Mouse (Mus musculus) right cerebral cortex, postnatal 14 days (tissue): Measurements from ENCODE around the gene Irgm1.
"Not testable (repeated sequence)": the region's sequence is repeated elsewhere in the genome, so short reads cannot be mapped to it uniquely, and the experiment has no call there.

Experiments
- DNase-seq: peaks from one replicate; pipeline ENCODE4 v3.0.0; 2022

Gene Irgm1

GRCm38 (mm10) chr11:48853474-48854180, 17.9 kb downstream of the Irgm1 start:
- DNase-seq = peak; percentile 76

DNA sequence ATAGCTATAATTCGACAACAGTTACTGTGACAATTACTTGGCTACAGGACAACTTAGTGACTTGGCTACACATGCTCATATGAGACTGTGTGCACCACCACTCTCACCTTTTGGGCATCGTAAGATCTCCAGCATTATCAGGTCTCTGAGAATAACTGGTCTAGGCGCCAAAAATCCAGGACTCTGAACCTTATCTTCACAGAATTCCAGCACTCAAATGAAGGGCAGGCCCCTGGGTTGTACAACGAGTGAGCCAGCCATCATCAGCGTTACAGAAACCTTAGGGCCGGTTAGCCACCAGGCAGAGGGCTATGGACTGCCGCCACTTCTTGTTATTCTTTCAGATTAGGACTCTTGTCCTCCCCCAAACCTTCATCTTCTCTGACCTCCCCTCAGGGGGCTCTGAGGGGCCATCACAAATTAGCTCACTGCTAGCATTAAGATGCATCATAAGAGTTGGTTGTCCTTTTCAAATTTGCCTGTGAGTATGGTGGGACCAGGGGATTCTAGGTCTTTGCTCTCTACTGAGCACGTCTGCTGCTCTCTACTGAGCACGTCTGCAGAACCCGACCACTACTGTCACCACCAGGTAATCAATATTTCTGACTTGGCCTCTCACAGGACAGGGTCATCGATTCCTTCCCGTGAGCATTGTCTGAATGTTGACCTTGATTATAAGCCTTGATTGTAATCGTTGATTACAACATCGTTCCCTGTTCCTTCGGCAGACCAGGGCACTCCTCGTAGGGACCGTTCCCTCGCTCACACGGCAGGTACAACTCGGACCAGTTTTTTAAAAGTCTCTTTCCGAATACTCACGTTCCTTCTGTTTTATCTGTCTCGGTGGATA, 18.6 kb downstream of the Irgm1 start:
- no peak for DNase-seq

GRCm38 (mm10) chr11:48852190-48852589, 19.3 kb downstream of the Irgm1 start:
- DNase-seq = no peak

- no peak for DNase-seq
These were observed 20.1 kb downstream of the Irgm1 start for GRCm38 (mm10) chr11:48851270-48851995.

- no peak for DNase-seq
These were observed 21.2 kb downstream of the Irgm1 start for GRCm38 (mm10) chr11:48850240-48850639.

GRCm38 (mm10) chr11:48846881-48847280, 24.6 kb downstream of the Irgm1 start:
- no peak for DNase-seq

GRCm38 (mm10) chr11:48846362-48846761, 25.1 kb downstream of the Irgm1 start:
- not testable (repeated sequence) for DNase-seq

DNA sequence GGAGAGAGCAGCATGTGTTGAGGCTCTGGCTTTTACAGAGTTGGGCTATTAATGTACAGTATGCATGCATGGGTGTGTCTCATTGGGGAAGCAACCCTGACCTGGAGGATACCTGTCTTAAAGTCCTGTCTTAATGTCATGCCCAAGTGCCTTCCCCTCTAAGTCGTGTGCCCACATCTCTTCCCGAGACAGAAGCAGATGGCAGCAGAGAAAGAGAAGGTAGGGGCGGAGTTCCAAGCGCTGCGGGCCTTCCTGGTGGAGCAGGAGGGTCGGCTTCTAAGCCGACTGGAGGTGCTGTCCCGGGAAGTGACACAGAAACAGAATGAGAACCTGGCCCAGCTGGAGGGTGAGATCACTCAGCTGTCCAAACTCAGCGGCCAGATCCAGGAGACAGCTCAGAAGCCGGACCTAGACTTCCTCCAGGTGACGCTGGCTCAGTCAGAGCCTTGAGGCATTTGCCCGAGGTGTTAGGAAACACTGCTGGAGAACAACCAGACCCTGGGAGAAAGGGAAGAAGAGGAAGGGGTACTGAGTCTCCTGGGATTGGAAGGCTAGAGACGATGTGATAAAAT, 26.2 kb downstream of the Irgm1 start:
- no peak for DNase-seq

DNA sequence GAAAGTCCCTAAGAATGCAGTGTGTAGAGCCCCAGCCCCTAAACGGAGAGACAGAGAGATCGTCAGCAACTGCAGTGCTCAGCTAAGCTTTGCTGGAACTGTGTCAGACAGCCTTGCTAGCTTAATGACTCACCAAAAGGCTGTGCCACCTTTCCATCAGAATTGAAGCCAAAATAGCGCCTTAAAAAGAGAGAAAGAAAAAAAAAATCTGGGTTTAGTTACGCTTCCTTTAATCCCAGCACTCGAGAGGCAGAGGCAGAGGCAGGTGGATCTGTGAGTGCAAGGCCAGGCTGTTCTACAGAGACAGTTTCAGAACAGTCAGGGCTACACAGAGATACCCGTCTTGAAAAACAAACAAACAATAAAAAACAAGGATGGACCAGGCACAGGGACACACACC, 27.2 kb downstream of the Irgm1 start:
- DNase-seq = no peak

- DNase-seq = no peak
These were observed 28.3 kb downstream of the Irgm1 start for GRCm38 (mm10) chr11:48843202-48843601.

DNA sequence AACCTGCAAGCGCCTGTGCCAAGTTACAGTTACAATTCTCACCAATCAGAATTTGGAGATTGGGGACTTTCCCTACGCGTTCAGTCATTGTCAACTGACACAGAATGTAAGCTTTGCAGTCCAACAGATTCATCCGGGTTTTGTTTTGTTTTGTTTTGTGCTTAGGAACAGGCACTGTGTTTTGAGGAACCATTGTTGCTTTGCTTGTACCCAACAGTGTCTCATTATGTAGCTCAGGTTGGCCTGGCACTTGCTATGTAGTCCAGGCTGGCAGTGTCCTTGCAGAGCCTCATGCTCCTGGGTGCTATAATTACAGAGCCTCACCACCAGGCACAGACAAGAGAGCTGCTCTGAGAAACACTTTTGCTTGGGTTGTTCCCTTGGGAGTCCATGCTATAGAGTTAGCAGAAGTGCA, 29.1 kb downstream of the Irgm1 start:
- DNase-seq = no peak

GRCm38 (mm10) chr11:48841213-48841612, 30.3 kb downstream of the Irgm1 start:
- no peak for DNase-seq

- no peak for DNase-seq
These were observed 30.7 kb downstream of the Irgm1 start for GRCm38 (mm10) chr11:48840805-48841204.

- DNase-seq = no peak
These were observed 32.4 kb downstream of the Irgm1 start for GRCm38 (mm10) chr11:48838879-48839680.

- no peak for DNase-seq
These were observed 33.2 kb downstream of the Irgm1 start for GRCm38 (mm10) chr11:48838181-48838797.

DNA sequence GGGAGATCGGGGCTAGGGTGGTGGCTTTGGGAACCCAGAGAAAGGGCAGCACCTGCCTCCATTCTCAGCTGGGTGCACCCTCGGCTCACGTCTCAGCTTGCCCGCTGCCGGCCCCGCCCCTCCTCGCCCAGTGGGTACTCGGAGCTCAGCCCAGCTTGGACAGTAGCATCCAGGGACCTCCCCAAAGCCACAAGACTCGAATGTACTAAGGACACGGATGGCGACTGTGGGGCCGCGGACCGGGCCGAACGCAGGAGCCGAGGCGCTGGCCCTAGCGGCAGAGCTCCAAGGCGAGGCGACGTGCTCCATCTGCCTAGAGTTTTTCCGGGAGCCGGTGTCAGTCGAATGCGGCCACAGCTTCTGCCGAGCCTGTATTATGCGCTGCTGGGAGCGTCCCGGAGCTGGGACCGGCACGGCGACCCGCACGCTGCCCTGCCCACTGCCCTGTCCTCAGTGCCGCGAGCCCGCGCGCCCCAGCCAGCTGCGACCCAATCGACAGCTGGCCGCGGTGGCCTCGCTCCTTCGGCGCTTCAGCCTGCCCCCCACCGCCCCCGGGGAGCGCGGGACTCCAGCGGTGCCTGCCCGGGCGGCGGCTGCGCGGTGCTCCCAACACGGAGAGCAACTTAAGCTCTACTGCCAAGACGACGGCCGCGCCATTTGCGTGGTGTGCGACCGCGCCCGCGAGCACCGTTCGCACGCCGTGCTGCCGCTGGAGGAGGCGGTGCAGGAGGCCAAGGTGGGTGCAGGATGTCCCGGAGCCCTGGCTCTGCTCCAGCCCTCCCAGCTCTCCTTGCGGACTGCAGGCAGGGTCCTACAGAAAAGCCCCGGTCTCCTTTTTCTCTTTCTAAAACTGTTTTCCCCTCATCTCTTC, 33.9 kb downstream of the Irgm1 start:
- DNase-seq = peak; percentile 58

- no peak for DNase-seq
These were observed 34.5 kb downstream of the Irgm1 start for GRCm38 (mm10) chr11:48836990-48837309.

DNA sequence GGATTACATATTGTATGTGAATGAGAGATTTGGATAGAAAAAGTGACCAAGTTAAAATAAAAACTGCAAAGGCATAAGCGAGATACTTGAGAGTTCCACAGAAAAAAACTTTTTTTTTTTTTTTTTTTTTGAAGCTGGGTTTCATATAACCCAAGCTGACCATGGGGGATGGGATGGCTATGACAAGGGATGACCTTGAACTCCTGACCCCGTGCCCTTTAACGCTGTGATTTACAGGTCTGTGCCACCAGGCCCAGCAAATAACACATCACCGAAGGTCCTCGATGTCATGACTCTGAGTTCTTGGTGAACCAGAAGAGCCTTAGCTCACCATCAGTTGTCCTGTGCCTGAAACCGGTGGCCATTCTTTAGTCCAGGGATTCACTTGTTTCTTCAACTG, 35.6 kb downstream of the Irgm1 start:
- DNase-seq = no peak

DNA sequence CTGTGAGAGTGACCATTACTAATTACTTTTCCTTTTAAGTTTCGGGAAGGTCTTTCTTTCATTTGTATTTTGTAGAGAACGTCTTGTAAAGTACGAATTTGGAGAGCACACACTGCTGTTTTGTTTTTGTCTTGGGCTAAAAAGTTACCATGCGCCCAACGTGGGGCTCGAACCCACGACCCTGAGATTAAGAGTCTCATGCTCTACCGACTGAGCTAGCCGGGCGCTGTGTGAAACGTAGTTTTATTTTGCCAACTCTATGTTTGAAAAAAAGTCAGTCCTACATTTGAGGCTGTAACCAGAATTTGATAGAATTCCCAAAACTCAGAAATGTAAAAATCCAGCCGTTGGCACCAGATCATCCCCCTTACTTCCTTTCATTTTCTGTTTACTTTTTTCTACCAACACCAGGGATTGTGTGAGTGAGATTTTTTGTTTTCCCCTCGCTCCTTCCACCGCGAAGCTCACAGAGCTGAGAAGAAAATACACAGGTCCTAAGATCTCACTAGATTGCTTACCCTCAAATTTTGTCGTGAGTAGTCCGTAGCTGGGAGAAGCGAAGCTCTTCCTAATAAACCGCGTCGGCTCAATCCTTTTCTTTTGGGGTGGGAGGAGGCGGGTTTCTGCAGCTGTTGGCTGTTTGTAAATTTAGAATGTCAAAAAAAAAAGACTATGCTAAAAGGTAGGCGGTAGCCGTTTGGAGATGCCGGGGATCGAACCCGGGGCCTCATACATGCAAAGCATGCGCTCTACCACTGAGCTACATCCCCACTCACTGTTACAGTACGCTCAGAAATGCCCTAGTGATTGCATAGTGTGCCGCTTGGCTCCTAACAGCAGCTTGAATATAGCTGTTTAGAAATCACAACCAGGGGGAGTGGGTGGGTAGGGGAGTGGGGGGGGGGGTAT, 37.5 kb downstream of the Irgm1 start:
- DNase-seq = peak; percentile 86
